Mouse (Mus musculus) erythroblast, embryonic 14.5 days (primary cell): ENCODE measurements around the gene Cyp4v3. TPM values are rescaled to one million over a fixed set of nuclear protein-coding genes. Genes with fewer than 3 reads are reported as not detected.

Experiments used
- H3K27me3 ChIP-seq: 2 replicates; pipeline ENCODE4 v1.6.1; 2012; ENCODE audit warnings: inconsistent platforms; ENCODE audit not compliant: control insufficient read depth
- H3K36me3 ChIP-seq: 2 replicates; pipeline ENCODE4 v1.6.1; 2012; ENCODE audit warnings: mild to moderate bottlenecking, inconsistent platforms; ENCODE audit not compliant: control insufficient read depth
- H3K4me1 ChIP-seq: 2 replicates; pipeline ENCODE4 v1.6.1; 2012; ENCODE audit warnings: inconsistent platforms; ENCODE audit not compliant: control insufficient read depth
- H3K4me3 ChIP-seq: replicated peaks from 2 replicates; pipeline ENCODE3; 2012; ENCODE audit warnings: moderate library complexity, mild to moderate bottlenecking, inconsistent platforms
- H3K9me3 ChIP-seq: 2 replicates; pipeline ENCODE4 v1.6.1; 2012; ENCODE audit warnings: low read length, inconsistent platforms, mixed read lengths; ENCODE audit not compliant: control insufficient read depth
- GATA1 ChIP-seq: IDR thresholded peaks from 2 replicates; pipeline ENCODE4 v1.6.1; 2012; ENCODE audit warnings: low read length, inconsistent platforms, mixed read lengths
- TAL1 ChIP-seq: IDR thresholded peaks from 3 replicates; pipeline ENCODE4 v1.6.1; 2012; ENCODE audit warnings: low read length, inconsistent platforms, mixed read lengths
- polyA plus RNA-seq: library from polyadenylated mRNA; stranded (reverse); fragments of >175 nt; gene quantifications from 2 replicates; pipeline ENCODE4 v1.2.3, GENCODE M21; 2012

The Cyp4v3 gene
- polyA plus RNA-seq, 1 experiment = not detected

DNA sequence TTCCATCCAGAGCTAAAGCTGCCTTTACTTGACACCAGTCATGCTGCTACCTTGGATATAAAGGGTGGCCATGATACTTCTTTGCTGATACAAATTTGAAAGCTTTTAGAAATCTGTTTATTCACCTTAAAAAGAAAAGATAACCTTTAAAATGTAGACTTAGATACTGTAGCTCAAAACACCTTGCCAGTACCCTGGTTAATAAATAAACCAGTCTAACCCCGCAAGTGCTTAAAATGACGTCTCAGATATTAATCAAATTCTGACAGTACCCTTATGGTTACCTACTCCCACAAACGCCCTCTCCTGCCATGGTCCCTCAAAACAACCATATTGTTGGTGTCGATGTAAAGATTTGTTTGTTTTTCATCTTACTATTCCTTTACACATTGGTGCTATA, 8.9 kb downstream of the Cyp4v3 start:
- Histone ChIP-seq H3K4me1 (no peaks in the 10 kb centered on the region), H3K4me3 (no peak overlapping the region), H3K27me3 (no peaks in the 10 kb centered on the region), H3K36me3 (no peaks in the 10 kb centered on the region), H3K9me3 (no peaks in the 10 kb centered on the region)
- no peak for TF ChIP-seq TAL1
- no peak for TF ChIP-seq GATA1

- TF ChIP-seq TAL1 (no peak), GATA1 (no peak)
- Histone ChIP-seq H3K4me1 (no peaks in the 10 kb centered on the region), H3K4me3 (no peak overlapping the region), H3K9me3 (no peaks in the 10 kb centered on the region), H3K36me3 (no peaks in the 10 kb centered on the region), H3K27me3 (no peaks in the 10 kb centered on the region)
These were observed 11.7 kb downstream of the Cyp4v3 start for GRCm38 (mm10) chr8:45321365-45321764.

DNA sequence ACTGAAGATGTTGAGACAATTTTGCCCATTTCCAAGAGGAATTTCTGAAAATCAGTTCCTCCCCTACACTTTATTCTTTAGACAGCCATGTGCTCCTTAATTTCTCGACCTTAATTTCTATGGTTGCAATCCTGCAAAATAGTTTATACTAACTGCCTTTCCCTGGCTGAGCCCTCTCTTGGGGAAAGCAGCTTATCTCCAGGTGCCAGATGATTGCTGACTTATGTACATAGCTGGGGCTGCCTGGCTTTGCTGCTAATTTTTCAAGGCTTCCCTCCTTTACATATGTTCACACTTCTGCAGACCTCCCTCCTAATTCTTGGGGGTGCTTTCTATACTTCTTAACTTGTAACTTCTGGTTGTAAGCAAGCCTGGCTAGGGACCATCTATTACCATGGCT, 12.1 kb downstream of the Cyp4v3 start:
- H3K4me1 ChIP-seq = no peaks in the 10 kb centered on the region
- no peaks in the 10 kb centered on the region for H3K9me3 ChIP-seq
- H3K4me3 ChIP-seq = no peak overlapping the region
- H3K27me3 ChIP-seq = no peaks in the 10 kb centered on the region
- TF ChIP-seq TAL1 (no peak), GATA1 (no peak)
- no peaks in the 10 kb centered on the region for H3K36me3 ChIP-seq

DNA sequence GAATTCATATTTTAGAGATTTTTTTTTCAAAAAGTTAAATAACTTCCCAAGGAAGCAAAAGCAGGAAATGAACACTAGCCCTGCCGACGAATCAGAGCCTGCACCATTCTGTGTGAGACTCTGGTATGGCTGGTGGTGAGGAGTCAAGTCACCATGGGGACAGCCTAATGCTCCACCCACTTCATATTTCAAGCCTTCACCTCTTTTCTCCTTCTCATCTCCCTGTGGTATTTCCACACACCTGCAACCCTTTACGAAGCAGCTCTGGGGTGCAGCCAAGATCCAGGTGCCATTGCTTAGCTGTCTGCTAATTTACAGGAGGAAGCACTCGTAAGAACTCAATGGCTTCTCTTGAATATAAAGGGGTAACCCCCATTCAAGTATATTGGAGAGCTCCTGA, 22.0 kb downstream of the Cyp4v3 start:
- H3K4me1 ChIP-seq = no peaks in the 10 kb centered on the region
- TF ChIP-seq GATA1 = no peak
- no peak for TF ChIP-seq TAL1
- no peaks in the 10 kb centered on the region; the same call in 1 of the 2 replicates for H3K36me3 ChIP-seq
- H3K27me3 ChIP-seq = no peaks in the 10 kb centered on the region
- peaks cover 2% of the 10 kb centered on the region; the same call in 1 of the 2 replicates for H3K9me3 ChIP-seq
- no peak overlapping the region for H3K4me3 ChIP-seq

- H3K36me3 ChIP-seq = no peaks in the 10 kb centered on the region; the same call in 1 of the 2 replicates
These were observed 24.6 kb downstream of the Cyp4v3 start, which contains the start of gene Gm45753 for GRCm38 (mm10) chr8:45308366-45308765. Gene Gm45753 (minus strand): TSS chr8:45308466.

DNA sequence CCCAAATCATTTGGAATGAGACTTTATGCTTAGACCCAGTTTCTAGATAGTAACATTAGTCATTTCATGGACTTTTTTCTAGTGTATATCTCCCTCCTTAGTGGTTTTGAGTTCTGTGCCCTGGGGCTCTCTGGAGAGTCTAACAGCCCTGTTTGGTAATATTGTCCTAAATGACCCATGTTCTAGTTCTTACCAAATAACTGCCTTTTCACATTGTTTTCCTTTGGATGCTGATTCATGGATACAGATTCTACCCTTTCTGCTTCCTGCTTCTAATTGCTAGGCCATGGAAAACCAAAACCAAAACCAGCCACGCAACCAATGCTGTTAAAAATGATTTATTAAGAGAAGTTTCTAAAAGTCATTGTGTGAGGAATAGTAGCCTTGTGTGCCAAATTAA, 27.5 kb downstream of the Cyp4v3 start:
- H3K27me3 ChIP-seq = no peaks in the 10 kb centered on the region
- no peak for TF ChIP-seq GATA1
- TF ChIP-seq TAL1 = no peak
- H3K4me1 ChIP-seq = no peaks in the 10 kb centered on the region
- no peaks in the 10 kb centered on the region; the same call in 1 of the 2 replicates for H3K9me3 ChIP-seq
- H3K4me3 ChIP-seq = no peak overlapping the region
- no peaks in the 10 kb centered on the region; the same call in 1 of the 2 replicates for H3K36me3 ChIP-seq

More at GRCm38 (mm10) chr8:45308366-45308765, 24.6 kb downstream of the Cyp4v3 start, which contains the start of gene Gm45753:
- Histone ChIP-seq H3K4me1 (no peaks in the 10 kb centered on the region), H3K27me3 (no peaks in the 10 kb centered on the region), H3K4me3 (no peak within 1 kb of the TSS), H3K9me3 (no peaks in the 10 kb centered on the region; the same call in 1 of the 2 replicates)
- TF ChIP-seq TAL1 (no peak), GATA1 (no peak)

- Histone ChIP-seq H3K27me3 (no peaks in the 10 kb centered on the region), H3K36me3 (no peaks in the 10 kb centered on the region), H3K4me3 (no peak overlapping the region), H3K9me3 (no peaks in the 10 kb centered on the region), H3K4me1 (no peaks in the 10 kb centered on the region)
- TF ChIP-seq TAL1 (no peak), GATA1 (no peak)
These were observed 28.7 kb downstream of the Cyp4v3 start for GRCm38 (mm10) chr8:45304354-45304753.

DNA sequence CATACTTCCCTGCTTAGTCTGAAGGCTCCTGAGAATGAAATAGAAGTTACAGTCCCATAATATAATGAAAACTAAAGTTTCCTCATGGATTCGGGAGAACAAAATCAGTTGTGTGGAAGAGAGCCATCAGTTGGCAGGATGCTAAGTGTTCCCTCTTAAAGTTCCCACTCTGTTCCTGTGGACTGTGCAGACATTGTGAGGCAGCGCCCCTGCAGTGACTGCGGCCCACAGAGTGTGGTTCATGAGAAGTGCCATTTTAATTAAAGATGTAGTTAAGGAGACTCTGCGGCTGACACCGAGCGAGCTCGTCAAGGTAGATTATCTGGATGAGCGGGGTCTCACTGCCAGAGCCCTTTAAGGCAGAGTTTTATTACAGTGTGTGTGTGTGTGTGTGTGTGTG, 30.6 kb downstream of the Cyp4v3 start:
- no peak overlapping the region for H3K4me3 ChIP-seq
- H3K27me3 ChIP-seq = no peaks in the 10 kb centered on the region
- no peaks in the 10 kb centered on the region for H3K36me3 ChIP-seq
- TF ChIP-seq TAL1 = no peak
- peaks cover 3% of the 10 kb centered on the region; the same call in 1 of the 2 replicates for H3K9me3 ChIP-seq
- H3K4me1 ChIP-seq = no peaks in the 10 kb centered on the region

DNA sequence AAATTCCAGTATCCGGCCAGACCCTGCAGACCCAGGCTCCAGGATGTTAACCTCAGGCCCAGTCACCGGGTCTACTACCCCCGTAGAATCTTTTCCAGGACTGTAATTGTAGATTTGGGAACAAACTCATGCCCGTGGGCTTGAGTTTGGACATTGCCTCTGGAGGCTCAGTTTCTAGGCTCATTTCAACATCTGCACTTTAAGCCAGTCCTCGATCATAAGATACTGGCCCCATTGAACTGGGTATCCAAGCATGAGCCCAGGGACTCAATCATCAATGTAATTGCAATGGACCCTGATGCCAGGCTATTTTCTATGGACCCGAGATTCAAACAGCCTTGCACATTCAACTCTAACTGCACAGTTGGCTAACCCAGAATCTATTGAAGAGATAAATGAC, 37.7 kb downstream of the Cyp4v3 start:
- no peak for TF ChIP-seq GATA1
- Histone ChIP-seq H3K27me3 (no peaks in the 10 kb centered on the region), H3K4me3 (no peak overlapping the region), H3K36me3 (no peaks in the 10 kb centered on the region), H3K4me1 (no peaks in the 10 kb centered on the region), H3K9me3 (peaks cover 11% of the 10 kb centered on the region)

- H3K4me1 ChIP-seq = no peaks in the 10 kb centered on the region
- H3K36me3 ChIP-seq = no peaks in the 10 kb centered on the region
- no peak for TF ChIP-seq GATA1
- TF ChIP-seq TAL1 = no peak
- no peaks in the 10 kb centered on the region for H3K27me3 ChIP-seq
- H3K4me3 ChIP-seq = no peak within 1 kb of the TSS
- peaks cover 11% of the 10 kb centered on the region for H3K9me3 ChIP-seq
These were observed 38.3 kb downstream of the Cyp4v3 start, which contains the start of gene Klkb1 for GRCm38 (mm10) chr8:45294687-45295086. Gene Klkb1 (minus strand): TSS chr8:45294859.
